Mouse (Mus musculus) kidney, embryonic 15.5 days (tissue): ENCODE results near the gene Abcf1. TPM values are rescaled to one million over a fixed set of nuclear protein-coding genes. Genes with fewer than 3 reads are reported as not detected.
A peak's percentile ranks its signal among the peaks of the same experiment; 100 is the strongest.

ENCODE experiments used
- ATAC-seq: fragments of 200-750 bp; cut with Nextera tagmentation; replicated peaks from 2 replicates; pipeline ENCODE4 v1.8.0; 2017; ENCODE audit warnings: moderate TSS enrichment; ENCODE audit not compliant: low FRiP score
- H3K27ac ChIP-seq: fragments of 300-500 bp; sonication (generic); 2 replicates; pipeline ENCODE4 v1.5.1; 2015; ENCODE audit warnings: mild to moderate bottlenecking, inconsistent platforms
- H3K27me3 ChIP-seq: fragments of 300-500 bp; sonication (generic); 2 replicates; pipeline ENCODE4 v1.6.1; 2015; ENCODE audit warnings: inconsistent platforms
- H3K36me3 ChIP-seq: fragments of 300-500 bp; sonication (generic); 2 replicates; pipeline ENCODE4 v1.6.1; 2015; ENCODE audit warnings: inconsistent platforms
- H3K4me1 ChIP-seq: fragments of 300-500 bp; sonication (generic); 2 replicates; pipeline ENCODE4 v1.6.1; 2015; ENCODE audit warnings: inconsistent platforms
- H3K4me2 ChIP-seq: fragments of 300-500 bp; sonication (generic); 2 replicates; pipeline ENCODE4 v1.6.1; 2015; ENCODE audit warnings: moderate library complexity, mild to moderate bottlenecking, inconsistent platforms
- H3K4me3 ChIP-seq: fragments of 300-500 bp; sonication (generic); replicated peaks from 2 replicates; pipeline ENCODE4 v1.5.1; 2015; ENCODE audit warnings: mild to moderate bottlenecking, inconsistent platforms
- H3K9ac ChIP-seq: fragments of 300-500 bp; sonication (generic); 2 replicates; pipeline ENCODE4 v1.6.1; 2015; ENCODE audit warnings: mild to moderate bottlenecking, inconsistent platforms
- H3K9me3 ChIP-seq: fragments of 300-500 bp; sonication (generic); replicated peaks from 2 replicates; pipeline ENCODE4 v1.6.1; 2016; ENCODE audit warnings: inconsistent platforms
- WGBS: fragments of 180-500 bp; shearing (Covaris S2); methylation state at CpG from one replicate; pipeline ENCODE4 v1.1.7; 2015; ENCODE audit warnings: mixed read lengths; 5-methylcytosine and 5-hydroxymethylcytosine counted together
- microRNA counts: library from miRNA; unstranded; fragments of <30 nt; microRNA quantifications from one replicate; lab custom pipeline; 2016
- microRNA-seq: library from miRNA; unstranded; fragments of <30 nt; microRNA quantifications from one replicate; pipeline ENCODE4, GENCODE M21; 2016
- polyA plus RNA-seq: library from polyadenylated mRNA; unstranded; fragments of >200 nt; fragmentation: Nextera tagmentation; extraction: Ambion mirVana; gene quantifications from 2 replicates; pipeline ENCODE4 v1.2.1, GENCODE M21; 2015

Abcf1 gene
- polyA plus RNA-seq, 1 experiment from 2014 or later, result 98.1 TPM

DNA sequence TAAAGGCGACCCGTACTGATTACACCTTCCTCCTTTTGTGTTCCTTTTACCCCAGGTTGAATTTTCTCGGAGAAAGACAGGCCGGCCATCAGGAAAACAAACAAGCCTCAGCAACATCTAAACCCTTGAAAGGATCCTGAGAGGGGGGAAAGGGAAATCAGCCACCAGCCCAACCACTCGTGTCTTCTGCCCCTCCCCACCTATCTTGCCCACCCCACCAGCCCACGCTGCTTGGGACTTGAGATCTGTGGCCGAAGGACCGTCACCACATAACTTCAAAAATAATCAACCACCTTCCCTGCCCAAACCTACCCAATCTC, 52.5 kb downstream of the Abcf1 start:
- Histone ChIP-seq H3K9me3 (no peaks in the 10 kb centered on the region), H3K4me3 (peak overlapping the region; percentile 67), H3K9ac (peak overlapping the region; percentile 83), H3K4me2 (peak overlapping the region; percentile 84), H3K27ac (peak overlapping the region; percentile 98), H3K27me3 (no peaks in the 10 kb centered on the region), H3K36me3 (peaks cover 27% of the 10 kb centered on the region), H3K4me1 (peaks cover 41% of the 10 kb centered on the region)
- no peak for ATAC-seq
- WGBS, result under 1% methylated on average over 8 of the region's 8 CpGs

DNA sequence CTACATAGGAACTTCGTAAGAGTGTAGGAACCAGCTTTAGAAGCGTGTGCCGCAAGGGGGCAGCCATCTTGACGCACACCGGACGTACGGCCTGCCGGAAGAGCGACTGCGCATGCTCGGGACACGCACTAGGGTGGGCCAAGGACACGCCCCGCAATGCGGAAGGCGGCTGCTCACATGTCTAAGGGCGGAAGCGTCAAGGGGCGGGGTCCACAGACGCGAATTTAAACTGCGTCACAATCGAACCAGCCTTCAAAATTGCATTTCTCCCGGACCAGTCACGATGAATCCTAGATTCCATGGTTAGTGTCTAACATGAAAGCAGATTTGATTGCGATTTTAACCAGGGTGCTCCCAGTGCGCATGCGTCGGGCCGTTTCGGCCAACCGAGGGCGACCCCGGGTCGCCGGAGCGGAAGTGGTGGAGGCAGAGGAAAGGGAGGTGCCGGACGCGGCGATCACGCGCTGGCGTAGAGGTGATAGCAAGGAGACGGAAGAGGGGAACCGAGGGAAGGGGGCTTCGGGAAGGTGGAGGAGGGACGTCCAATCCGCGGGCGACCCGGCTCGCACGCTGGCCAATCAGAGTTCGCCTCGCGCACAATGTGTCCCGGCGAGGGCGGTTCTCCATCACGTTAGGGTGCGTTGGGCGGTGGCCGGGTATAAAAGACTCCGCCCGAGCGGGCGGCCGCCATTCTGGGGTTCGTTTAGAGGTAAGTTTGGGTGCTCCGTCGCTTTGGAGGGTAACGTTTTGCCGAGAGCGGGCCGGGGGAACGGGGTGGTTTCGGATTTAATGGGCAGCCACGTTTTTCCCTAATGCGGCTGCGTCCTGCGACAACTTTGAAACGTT, 53.0 kb downstream of the Abcf1 start, which contains the start of the genes Mrps18b and Ppp1r10:
Gene Mrps18b (minus strand): TSS at position 93 of the 846 bp plus-strand sequence.
Gene Ppp1r10 (plus strand): TSS at position 138 of the 846 bp plus-strand sequence.
- Histone ChIP-seq H3K27ac (peak within 1 kb of the TSS; percentile 98), H3K9ac (peak within 1 kb of the TSS; percentile 83), H3K9me3 (no peaks in the 10 kb centered on the region), H3K27me3 (no peaks in the 10 kb centered on the region), H3K4me3 (peak within 1 kb of the TSS; percentile 67), H3K4me2 (peak within 1 kb of the TSS; percentile 84), H3K4me1 (peaks cover 37% of the 10 kb centered on the region), H3K36me3 (peaks cover 33% of the 10 kb centered on the region)
- peak; percentile 95 for ATAC-seq
- under 1% methylated on average over 83 of the region's 83 CpGs for WGBS

- Histone ChIP-seq H3K9me3 (no peaks in the 10 kb centered on the region), H3K27me3 (no peaks in the 10 kb centered on the region), H3K36me3 (peaks cover 41% of the 10 kb centered on the region), H3K9ac (peak overlapping the region; percentile 64), H3K4me1 (peaks cover 29% of the 10 kb centered on the region), H3K4me3 (peak overlapping the region; percentile 67), H3K4me2 (peak overlapping the region; percentile 84), H3K27ac (peak overlapping the region; percentile 98)
- 2% methylated on average over 28 of the region's 28 CpGs for WGBS
- ATAC-seq, result peak; percentile 15; the same call in 1 of the 2 replicates
Observed at GRCm38 (mm10) chr17:35915538-35916296, 53.8 kb downstream of the Abcf1 start.

GRCm38 (mm10) chr17:35914975-35915374, 54.6 kb downstream of the Abcf1 start:
- Histone ChIP-seq H3K4me3 (peak overlapping the region; percentile 67), H3K36me3 (peaks cover 39% of the 10 kb centered on the region), H3K4me1 (peaks cover 23% of the 10 kb centered on the region), H3K9ac (no peak overlapping the region), H3K27ac (no peak overlapping the region), H3K9me3 (no peaks in the 10 kb centered on the region), H3K27me3 (no peaks in the 10 kb centered on the region), H3K4me2 (peak overlapping the region; percentile 84)
- 86% methylated on average over 6 of the region's 6 CpGs for WGBS
- ATAC-seq, result no peak

- Histone ChIP-seq H3K36me3 (peaks cover 75% of the 10 kb centered on the region), H3K9ac (peak within 1 kb of the TSS; percentile 61), H3K4me3 (peak within 1 kb of the TSS; percentile 81), H3K4me2 (peak within 1 kb of the TSS; percentile 77), H3K27me3 (no peaks in the 10 kb centered on the region), H3K4me1 (peaks cover 21% of the 10 kb centered on the region), H3K27ac (peak within 1 kb of the TSS; percentile 82), H3K9me3 (no peaks in the 10 kb centered on the region)
- 3% methylated on average over 25 of the region's 25 CpGs for WGBS
- peak; percentile 90 for ATAC-seq
Observed at GRCm38 (mm10) chr17:35909919-35910369, 59.6 kb downstream of the Abcf1 start, which contains the start of gene Atat1. Gene Atat1, minus strand, starts transcription at chr17:35910075.

DNA sequence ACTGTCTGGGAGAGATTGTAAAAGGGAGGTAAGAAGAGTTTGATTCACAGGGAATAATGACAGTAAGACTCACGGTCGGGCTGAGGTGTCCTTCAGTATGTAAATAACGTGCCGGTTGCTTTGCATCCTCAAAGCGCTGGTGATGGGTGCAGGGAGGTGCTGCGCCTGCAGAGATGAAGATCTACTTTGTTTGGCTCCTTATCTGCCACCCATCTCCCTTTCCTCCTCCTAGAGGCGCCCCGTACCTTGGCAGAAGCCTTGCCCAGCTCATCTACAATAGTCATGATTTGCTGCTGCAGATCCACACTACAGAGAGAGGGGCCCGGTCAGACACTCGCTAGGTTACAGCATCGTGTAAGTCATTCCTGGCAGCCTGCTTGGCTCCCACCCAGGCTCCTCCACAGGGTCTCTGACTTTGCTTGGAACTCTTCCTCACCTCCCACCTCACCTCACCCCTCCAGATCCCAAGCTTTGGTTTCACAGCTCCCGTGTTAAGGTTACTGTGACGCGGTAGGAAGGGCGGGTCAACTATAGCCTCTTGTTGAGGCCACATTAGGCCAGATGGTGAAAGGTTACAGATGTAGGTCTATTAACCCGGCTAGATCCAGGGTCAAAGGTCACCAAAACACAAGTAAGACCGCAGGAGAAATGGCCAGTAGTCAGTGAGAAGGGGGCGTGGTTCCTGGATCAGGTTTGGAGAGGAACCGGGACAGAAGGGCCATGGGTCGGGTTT, 60.2 kb downstream of the Abcf1 start:
- H3K36me3 ChIP-seq, result peaks cover 79% of the 10 kb centered on the region
- peak overlapping the region; percentile 82 for H3K27ac ChIP-seq
- peak overlapping the region; percentile 81 for H3K4me3 ChIP-seq
- whole genome bisulfite sequencing, result 16% methylated on average over 20 of the region's 20 CpGs
- H3K4me2 ChIP-seq, result peak overlapping the region; percentile 77
- peaks cover 18% of the 10 kb centered on the region for H3K4me1 ChIP-seq
- H3K9ac ChIP-seq, result peak overlapping the region; percentile 61
- H3K27me3 ChIP-seq, result no peaks in the 10 kb centered on the region
- H3K9me3 ChIP-seq, result no peaks in the 10 kb centered on the region
- ATAC-seq, result peak; percentile 53

DNA sequence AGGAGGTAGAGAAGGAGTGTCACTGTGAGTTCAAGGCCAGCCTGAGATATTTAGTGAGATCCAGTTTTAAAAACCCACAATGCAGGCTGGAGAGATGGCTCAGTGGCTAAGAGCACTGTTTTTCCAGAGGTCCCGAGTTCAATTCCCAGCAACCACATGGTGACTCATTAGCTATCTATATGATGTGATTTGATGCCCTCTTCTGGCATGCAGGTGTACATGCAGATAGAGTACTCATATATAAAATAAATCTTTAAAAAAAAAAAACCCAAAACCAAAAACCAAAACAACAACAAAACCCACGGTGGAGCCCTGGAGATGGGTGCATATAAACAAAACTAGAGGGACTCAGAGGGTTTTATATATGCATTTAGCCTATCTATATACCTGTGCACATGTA, 62.0 kb downstream of the Abcf1 start:
- peaks cover 79% of the 10 kb centered on the region for H3K36me3 ChIP-seq

More for the DNA sequence above, 62.0 kb downstream of the Abcf1 start:
- Histone ChIP-seq H3K9me3 (no peaks in the 10 kb centered on the region), H3K27ac (no peak overlapping the region), H3K4me2 (no peak overlapping the region), H3K4me1 (peaks cover 28% of the 10 kb centered on the region), H3K4me3 (no peak overlapping the region), H3K9ac (no peak overlapping the region), H3K27me3 (no peaks in the 10 kb centered on the region)
- 85% methylated on average over 2 of the region's 2 CpGs for WGBS
- no peak for ATAC-seq

MicroRNA genes within 50 kb of the gene (microRNA counts, 519-probe panel; counts per million panel counts)
- microRNA mmu-miR-1894-3p (lab: Ali Mortazavi, UCI) (31.7 counts per million), microRNA mmu-miR-1894-5p (lab: Ali Mortazavi, UCI) (2,182 counts per million, percentile 23 among the panel's probes with 10 or more counts), microRNA mmu-miR-877 (lab: Ali Mortazavi, UCI) (2,207 counts per million, percentile 24 among the panel's probes with 10 or more counts)

Small RNA genes lying within 50 kb of the gene (microRNA-seq; reads per million reads assigned to microRNA genes)
- gene Mir1894, result not detected
- 39.5 reads per million, percentile 46 among the genes with 10 or more reads in this experiment for gene Mir877

Other genes with a start within 250 kb of the Abcf1 start
- 25.3 and 25.4 TPM in 2 replicates for gene Ier3, start 148.1 kb downstream of the Abcf1 start, polyA plus RNA-seq
- 42.3 and 44.6 TPM in 2 replicates for gene Flot1, start 146.5 kb downstream of the Abcf1 start, polyA plus RNA-seq
- gene Tubb5, start 131.5 kb downstream of the Abcf1 start, polyA plus RNA-seq, result 951 and 997 TPM in 2 replicates
- gene Mdc1, start 128.2 kb downstream of the Abcf1 start, polyA plus RNA-seq, result 16.5 TPM in 2 replicates
- gene Nrm, start 108.4 kb downstream of the Abcf1 start, polyA plus RNA-seq, result 58.0 and 65.7 TPM in 2 replicates
- 20.8 and 23.2 TPM in 2 replicates for gene Ppp1r18, start 104.2 kb downstream of the Abcf1 start, polyA plus RNA-seq
- gene Dhx16, start 89.9 kb downstream of the Abcf1 start, polyA plus RNA-seq, result 40.9 and 42.4 TPM in 2 replicates
- gene 2310061I04Rik, start 72.3 kb downstream of the Abcf1 start, polyA plus RNA-seq, result 31.2 and 34.7 TPM in 2 replicates
- gene Atat1, start 59.7 kb downstream of the Abcf1 start, polyA plus RNA-seq, result 86.5 and 91.6 TPM in 2 replicates
- 88.9 and 89.4 TPM in 2 replicates for gene Mrps18b, start 53.4 kb downstream of the Abcf1 start, polyA plus RNA-seq
- gene Ppp1r10, start 53.3 kb downstream of the Abcf1 start, polyA plus RNA-seq, result 47.5 and 47.6 TPM in 2 replicates
- gene Gnl1, start 10.1 kb upstream of the Abcf1 start, polyA plus RNA-seq, result 51.5 and 52.4 TPM in 2 replicates
- 41.5 and 42.5 TPM in 2 replicates for gene Prr3, start 10.5 kb upstream of the Abcf1 start, polyA plus RNA-seq
- gene H2-T24, start 50.8 kb upstream of the Abcf1 start, polyA plus RNA-seq, result 2.9 and 3.5 TPM in 2 replicates
- 4.3 and 4.5 TPM in 2 replicates for gene H2-T23, start 63.1 kb upstream of the Abcf1 start, polyA plus RNA-seq
- gene H2-T22, start 73.0 kb upstream of the Abcf1 start, polyA plus RNA-seq, result 13.8 and 14.1 TPM in 2 replicates
- gene Gm6034, start 73.2 kb upstream of the Abcf1 start, polyA plus RNA-seq, result not detected in 2 replicates
- not detected in 2 replicates for gene Gm11127, start 88.6 kb upstream of the Abcf1 start, polyA plus RNA-seq
- gene Gm19684, start 151.9 kb upstream of the Abcf1 start, polyA plus RNA-seq, result not detected in 2 replicates
- not detected in 2 replicates for gene Gm7030, start 159.7 kb upstream of the Abcf1 start, polyA plus RNA-seq
- not detected in 2 replicates for gene Gm8909, start 198.8 kb upstream of the Abcf1 start, polyA plus RNA-seq
- gene H2-T3, start 220.5 kb upstream of the Abcf1 start, polyA plus RNA-seq, result not detected in 2 replicates